Mouse (Mus musculus): ENCODE measurements around the gene Fbxo11.

The Fbxo11 gene

GRCm38 (mm10) chr17:88065031-88065800 lies at the start of gene Fbxo11:
Gene Fbxo11, minus strand, starts transcription at chr17:88065291.
- DNase-seq (ENCODE audit: low spot score in 2 of 2): peak; percentile 56 to 60

DNA sequence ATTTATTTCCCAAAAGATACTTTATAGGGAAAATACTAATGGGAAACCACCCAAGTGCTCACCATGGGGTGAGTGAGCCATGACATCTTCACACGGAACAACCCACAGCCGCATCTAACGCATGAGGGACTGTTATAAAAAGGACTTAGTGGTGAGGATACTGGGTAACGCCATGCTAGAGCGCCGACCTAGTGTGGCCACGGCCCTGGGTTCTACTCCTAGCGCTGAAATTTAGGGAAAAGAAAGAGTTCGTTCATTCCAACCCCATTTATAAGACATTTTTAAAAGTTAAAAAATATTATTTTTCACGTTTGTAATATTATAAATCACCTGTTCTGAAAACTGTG lies 48.8 kb upstream of the Fbxo11 start:
- DNase-seq (ENCODE audit: low spot score in 2 of 2): no peak

GRCm38 (mm10) chr17:88113015-88113882 lies 48.2 kb upstream of the Fbxo11 start:
- peak in 1 of 2 experiments; percentile 3 for DNase-seq (ENCODE audit: low spot score in 2 of 2)

DNA sequence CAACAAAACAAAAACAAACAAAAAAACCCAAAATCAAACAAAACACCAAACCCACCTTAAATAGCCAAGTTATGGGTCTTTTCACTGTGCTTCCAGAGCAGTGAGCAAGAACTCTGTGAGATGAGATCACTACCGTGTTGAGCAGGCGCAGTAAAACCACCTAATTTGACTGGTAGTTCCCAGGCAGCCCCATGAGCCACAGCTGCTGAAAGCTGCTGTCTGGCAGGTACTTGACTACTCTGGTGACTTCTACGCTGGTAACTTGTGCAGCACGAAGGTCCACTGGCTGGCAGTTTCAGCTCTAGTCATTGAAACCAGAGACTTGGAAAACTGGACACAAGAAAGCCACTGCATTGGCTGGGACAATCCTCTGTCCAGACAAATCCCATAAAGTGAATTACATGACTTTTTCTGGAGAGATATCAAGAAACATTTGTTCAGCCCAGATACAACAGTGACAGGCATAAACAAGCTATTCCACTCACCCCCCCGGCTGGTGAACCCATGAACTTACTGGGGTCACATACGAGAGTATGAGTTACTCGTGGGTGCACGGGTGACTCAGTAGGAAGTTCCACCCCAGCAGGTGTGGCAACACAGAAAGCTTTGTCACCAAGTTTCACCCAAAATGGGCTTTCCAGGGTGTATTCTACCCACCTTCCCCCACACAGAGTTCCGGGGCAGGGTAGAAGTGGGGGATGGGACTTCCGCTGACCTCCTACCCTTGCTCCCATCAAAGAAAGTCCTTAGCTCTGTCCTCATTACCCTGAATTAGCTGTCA lies 47.0 kb upstream of the Fbxo11 start:
- DNase-seq (ENCODE audit: low spot score in 2 of 2): no peak

- no peak for DNase-seq (ENCODE audit: low spot score in 2 of 2)
Observed at GRCm38 (mm10) chr17:88111081-88111796, 46.1 kb upstream of the Fbxo11 start.

- DNase-seq (ENCODE audit: low spot score in 2 of 2): no peak
Observed at GRCm38 (mm10) chr17:88107708-88108107, 42.6 kb upstream of the Fbxo11 start.

GRCm38 (mm10) chr17:88106365-88106764 lies 41.3 kb upstream of the Fbxo11 start:
- peak; percentile 13 to 16 for DNase-seq (ENCODE audit: low spot score in 2 of 2)

DNA sequence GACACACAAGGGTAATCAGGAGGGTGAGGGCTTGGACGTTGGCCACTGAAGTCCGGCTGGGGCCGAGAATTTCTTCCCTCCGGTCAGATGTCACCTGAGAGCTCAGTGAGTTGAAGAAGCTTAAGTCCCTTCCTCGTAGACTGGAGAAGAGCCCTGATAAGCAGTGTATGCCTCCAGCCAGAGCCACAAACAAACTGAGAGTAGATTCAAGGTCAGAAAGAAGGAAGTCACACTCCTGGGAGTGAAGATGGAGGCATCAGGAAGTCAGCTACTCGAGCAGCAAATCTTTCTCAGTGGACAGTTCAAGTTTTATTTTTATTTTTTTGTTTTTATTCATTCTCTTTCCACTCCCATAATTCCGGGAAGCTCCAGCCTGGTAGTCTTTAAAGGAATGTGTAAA lies 37.5 kb upstream of the Fbxo11 start:
- no peak for DNase-seq (ENCODE audit: low spot score in 2 of 2)

DNA sequence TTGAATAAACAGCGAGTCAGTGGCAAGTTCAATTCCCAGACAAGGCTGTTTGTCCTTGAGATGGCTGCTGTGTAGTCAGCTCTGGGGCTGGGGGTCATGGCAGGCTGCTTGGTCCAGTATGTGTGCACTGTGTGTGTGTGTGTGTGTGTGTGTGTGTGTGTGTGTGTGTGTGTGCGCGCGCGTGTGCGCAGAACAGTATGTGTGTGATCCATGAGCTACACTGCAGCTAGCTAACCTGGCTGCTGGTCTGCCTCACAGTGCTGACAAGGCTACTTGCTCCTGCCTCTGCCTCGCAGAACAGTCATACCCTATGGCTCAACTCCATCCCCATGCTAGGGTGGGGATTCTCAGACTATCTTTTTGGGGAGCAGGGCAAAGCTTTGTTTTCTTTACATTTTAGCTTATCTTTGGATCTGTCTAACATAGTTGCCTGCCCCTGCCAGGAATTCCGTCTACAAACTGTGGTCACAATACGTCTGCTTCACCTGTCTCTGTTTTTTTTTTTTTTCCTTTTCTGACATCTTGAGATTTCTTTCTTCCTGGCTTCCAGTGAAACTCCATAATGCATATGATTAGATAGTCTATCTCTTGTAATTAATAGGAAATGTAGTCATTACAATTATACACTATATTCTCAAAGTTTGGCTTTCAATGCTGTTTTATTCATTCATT lies 33.2 kb upstream of the Fbxo11 start:
- DNase-seq (ENCODE audit: low spot score in 2 of 2): no peak

GRCm38 (mm10) chr17:88097543-88097942 lies 32.5 kb upstream of the Fbxo11 start:
- DNase-seq (ENCODE audit: low spot score in 2 of 2): no peak

- DNase-seq (ENCODE audit: low spot score in 2 of 2): no peak
Observed at GRCm38 (mm10) chr17:88096809-88097399, 31.8 kb upstream of the Fbxo11 start.

DNA sequence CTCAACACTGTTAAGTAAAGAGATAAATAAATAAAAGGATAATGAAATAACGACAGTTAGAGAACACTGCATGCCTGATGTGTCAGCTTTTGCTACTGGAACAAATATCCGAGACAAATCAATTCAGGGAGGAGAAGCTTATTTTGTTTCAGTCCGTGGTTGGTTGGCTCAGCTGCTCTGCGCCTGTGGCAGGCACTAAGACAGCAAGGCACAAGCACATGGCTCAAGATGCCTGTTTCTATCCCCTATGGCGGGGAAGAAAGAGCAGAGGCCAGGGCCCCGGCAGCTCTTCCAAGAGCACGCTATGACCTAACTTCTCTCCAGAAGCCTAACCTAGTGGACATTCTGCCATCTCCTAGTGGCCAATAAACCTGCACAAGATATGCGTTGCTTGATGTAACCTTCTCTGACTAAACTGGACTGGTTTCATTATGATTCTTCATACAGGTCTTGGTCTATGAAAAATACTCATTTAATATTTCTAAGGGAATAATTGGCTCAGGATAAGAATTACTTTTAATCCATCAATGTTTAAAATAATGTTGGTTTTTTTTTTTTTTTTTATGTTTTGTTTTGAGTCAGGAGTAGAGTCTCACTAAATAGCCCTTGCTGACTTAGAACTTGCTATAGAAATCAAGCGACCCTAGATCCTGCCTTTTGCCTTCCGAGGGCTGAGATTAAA lies 30.6 kb upstream of the Fbxo11 start:
- DNase-seq (ENCODE audit: low spot score in 2 of 2): no peak

- DNase-seq (ENCODE audit: low spot score in 2 of 2): no peak
Observed at GRCm38 (mm10) chr17:88094327-88094726, 29.2 kb upstream of the Fbxo11 start.

GRCm38 (mm10) chr17:88093798-88094197 lies 28.7 kb upstream of the Fbxo11 start:
- DNase-seq (ENCODE audit: low spot score in 2 of 2): no peak

DNA sequence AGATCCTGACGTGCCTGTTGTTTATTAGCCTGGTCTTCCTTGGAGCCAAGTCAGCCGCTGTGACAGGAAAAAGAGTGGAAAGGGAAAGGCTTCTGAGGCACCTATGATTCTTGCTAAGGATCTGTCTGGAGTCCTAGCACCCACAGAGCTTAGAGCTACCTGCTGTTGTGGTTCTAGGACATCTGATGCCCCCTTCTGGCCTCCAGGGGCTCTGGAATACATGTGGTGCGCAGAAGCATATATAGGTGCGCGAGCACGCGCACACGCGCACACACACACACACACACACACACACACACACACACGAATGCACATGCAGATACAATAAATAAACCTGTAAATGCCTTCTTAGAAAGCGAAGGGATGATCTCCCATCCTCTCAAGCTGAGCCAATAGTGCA lies 20.9 kb upstream of the Fbxo11 start:
- DNase-seq (ENCODE audit: low spot score in 2 of 2): no peak

DNA sequence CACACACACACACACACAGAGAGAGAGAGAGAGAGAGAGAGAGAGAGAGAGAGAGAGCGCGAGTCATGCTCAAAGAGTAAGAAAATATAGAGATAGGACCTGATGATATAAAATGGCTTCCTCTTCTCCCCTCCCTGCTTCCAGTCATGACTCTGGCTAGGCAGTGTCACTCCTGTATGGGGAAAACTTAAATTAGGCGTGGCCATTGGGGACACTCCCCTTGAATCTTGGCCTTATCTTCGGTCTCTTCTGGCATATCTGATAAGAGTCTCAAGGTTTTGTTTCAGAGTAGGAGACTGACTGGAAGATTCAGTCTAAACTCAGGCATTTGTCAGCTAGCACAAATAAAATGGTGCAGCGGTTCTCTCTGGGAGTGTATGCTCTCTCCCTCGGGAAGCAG lies 16.4 kb upstream of the Fbxo11 start:
- DNase-seq (ENCODE audit: low spot score in 2 of 2): no peak

- no peak for DNase-seq (ENCODE audit: low spot score in 2 of 2)
Observed at GRCm38 (mm10) chr17:88079771-88080170, 14.7 kb upstream of the Fbxo11 start.

DNA sequence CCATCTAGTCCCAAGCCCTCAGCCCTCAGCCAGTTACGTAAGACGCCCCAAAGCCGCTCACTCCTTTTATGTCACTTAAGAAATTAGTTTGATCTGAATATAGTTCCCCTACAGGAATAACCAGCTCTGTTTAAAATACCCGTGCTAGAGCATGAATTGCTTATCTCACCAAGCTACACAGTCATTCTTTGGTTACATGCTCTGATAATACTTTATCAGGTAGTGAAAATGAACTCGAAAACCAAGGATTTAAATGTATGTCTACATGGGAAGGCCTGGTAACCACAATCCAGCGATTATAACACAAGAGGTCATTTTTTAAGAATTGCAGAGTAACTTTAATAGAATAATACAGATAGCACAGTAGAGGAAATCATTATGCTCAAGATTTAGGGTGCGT lies 7.0 kb upstream of the Fbxo11 start:
- DNase-seq (ENCODE audit: low spot score in 2 of 2): no peak

GRCm38 (mm10) chr17:88068024-88068719 lies 3.1 kb upstream of the Fbxo11 start:
- no peak for DNase-seq (ENCODE audit: low spot score in 2 of 2)

All from frontal cortex, postnatal 36 days (tissue).